8 mouse cellular contexts compared by ENCODE assay signal in genomic region chr13:109210403-109210802, GRCm38 (mm10).
A peak's percentile ranks its signal among the peaks of the same experiment; 100 is the strongest.
DNase-seq lines count a peak whose midpoint lies in the region; ATAC-seq and TF ChIP-seq lines count a peak whose summit lies in the region.

No protein-coding gene starts in this region.

- peak; percentile 97 for TF ChIP-seq CTCF in layer of hippocampus, adult 2 months (conservative IDR thresholded peaks at IDR 0.05)

- no peak overlapping the region for H3K27ac ChIP-seq in layer of hippocampus, adult 2 months

- no peak overlapping the region for H3K4me3 ChIP-seq in layer of hippocampus, adult 2 months

- ATAC-seq in CD4-positive, CD25-positive, alpha-beta regulatory T cell, adult 4 months: peak; percentile 77

- DNase-seq in Muller cell, postnatal 12 days (ENCODE audit: inconsistent ontology term): peak; percentile 31
- peak; percentile 96 to 98 for DNase-seq in cerebellum, postnatal 14 days
- peak; percentile 83 for DNase-seq in gastrocnemius, postnatal 10 days
- DNase-seq in layer of hippocampus, adult 2 months (ENCODE audit: low spot score in 2 of 2): peak; percentile 63 to 90
- DNase-seq in lung, postnatal 25 days (ENCODE audit: low spot score): peak; percentile 72
- DNase-seq in right cerebral cortex, postnatal 4 days: peak; percentile 98
- no peak for DNase-seq in yolk sac, embryonic 10.5 days (ENCODE audit: low spot score)
